Mouse (Mus musculus) erythroblast, embryonic 14.5 days (primary cell): ENCODE data around the gene Timp3. TPM values are rescaled to one million over a fixed set of nuclear protein-coding genes. Genes with fewer than 3 reads are reported as not detected.

Source experiments
- H3K27me3 ChIP-seq: 2 replicates; pipeline ENCODE4 v1.6.1; 2012; ENCODE audit warnings: inconsistent platforms; ENCODE audit not compliant: control insufficient read depth
- H3K36me3 ChIP-seq: 2 replicates; pipeline ENCODE4 v1.6.1; 2012; ENCODE audit warnings: mild to moderate bottlenecking, inconsistent platforms; ENCODE audit not compliant: control insufficient read depth
- H3K4me1 ChIP-seq: 2 replicates; pipeline ENCODE4 v1.6.1; 2012; ENCODE audit warnings: inconsistent platforms; ENCODE audit not compliant: control insufficient read depth
- H3K4me3 ChIP-seq: replicated peaks from 2 replicates; pipeline ENCODE3; 2012; ENCODE audit warnings: moderate library complexity, mild to moderate bottlenecking, inconsistent platforms
- H3K9me3 ChIP-seq: 2 replicates; pipeline ENCODE4 v1.6.1; 2012; ENCODE audit warnings: low read length, inconsistent platforms, mixed read lengths; ENCODE audit not compliant: control insufficient read depth
- GATA1 ChIP-seq: IDR thresholded peaks from 2 replicates; pipeline ENCODE4 v1.6.1; 2012; ENCODE audit warnings: low read length, inconsistent platforms, mixed read lengths
- TAL1 ChIP-seq: IDR thresholded peaks from 3 replicates; pipeline ENCODE4 v1.6.1; 2012; ENCODE audit warnings: low read length, inconsistent platforms, mixed read lengths
- polyA plus RNA-seq: library from polyadenylated mRNA; stranded (reverse); fragments of >175 nt; gene quantifications from 2 replicates; pipeline ENCODE4 v1.2.3, GENCODE M21; 2012

Gene Timp3
- polyA plus RNA-seq, 1 experiment = 0.05 TPM

GRCm38 (mm10) chr10:86397577-86398346 lies 97.6 kb downstream of the Timp3 start:
- no peaks in the 10 kb centered on the region for H3K4me1 ChIP-seq
- no peak overlapping the region for H3K4me3 ChIP-seq
- no peak for TF ChIP-seq GATA1
- no peak for TF ChIP-seq TAL1
- no peaks in the 10 kb centered on the region for H3K36me3 ChIP-seq
- H3K27me3 ChIP-seq = no peaks in the 10 kb centered on the region
- H3K9me3 ChIP-seq = no peaks in the 10 kb centered on the region

GRCm38 (mm10) chr10:86398347-86398720 lies 98.2 kb downstream of the Timp3 start:
- no peaks in the 10 kb centered on the region for H3K9me3 ChIP-seq

More at GRCm38 (mm10) chr10:86398347-86398720, 98.2 kb downstream of the Timp3 start:
- Histone ChIP-seq H3K4me1 (no peaks in the 10 kb centered on the region), H3K36me3 (no peaks in the 10 kb centered on the region), H3K4me3 (no peak overlapping the region), H3K27me3 (no peaks in the 10 kb centered on the region)
- no peak for TF ChIP-seq TAL1
- TF ChIP-seq GATA1 = no peak

Other genes starting within 250 kb of the Timp3 start
- 0.01 TPM in 1 of 2 replicates, not detected in the other for gene Syn3, start 198.5 kb downstream of the Timp3 start, polyA plus RNA-seq